Mouse (Mus musculus) small intestine, adult 2 months (tissue): ENCODE measurements around the gene Fam198b.

Experiments used
- CTCF ChIP-seq: fragments of 200-500 bp; IDR thresholded peaks from 2 replicates; pipeline ENCODE4 v1.5.1; 2012; ENCODE audit warnings: low read depth, mild to moderate bottlenecking, control low read depth, inconsistent platforms, low read length, moderate library complexity, mixed read lengths; ENCODE audit not compliant: insufficient replicate concordance, insufficient read length; ENCODE audit errors: extremely low read depth
- POLR2A ChIP-seq: fragments of 200-500 bp; IDR thresholded peaks from 2 replicates; pipeline ENCODE4 v1.6.1; 2012; ENCODE audit warnings: low read depth, mild to moderate bottlenecking, control low read depth, inconsistent platforms, low read length, moderate library complexity

GRCm38 (mm10) chr3:79907223-79907622, 22.9 kb downstream of the Fam198b start:
- no peak for TF ChIP-seq CTCF
- no peak for TF ChIP-seq POLR2A
